Mouse (Mus musculus): Measurements from ENCODE around the gene Trhr2. TPM values are rescaled to one million over a fixed set of nuclear protein-coding genes. Genes with fewer than 3 reads are reported as not detected.

Trhr2 gene
- polyA plus RNA-seq, 1 experiment from 2014 or later, result not detected

DNA sequence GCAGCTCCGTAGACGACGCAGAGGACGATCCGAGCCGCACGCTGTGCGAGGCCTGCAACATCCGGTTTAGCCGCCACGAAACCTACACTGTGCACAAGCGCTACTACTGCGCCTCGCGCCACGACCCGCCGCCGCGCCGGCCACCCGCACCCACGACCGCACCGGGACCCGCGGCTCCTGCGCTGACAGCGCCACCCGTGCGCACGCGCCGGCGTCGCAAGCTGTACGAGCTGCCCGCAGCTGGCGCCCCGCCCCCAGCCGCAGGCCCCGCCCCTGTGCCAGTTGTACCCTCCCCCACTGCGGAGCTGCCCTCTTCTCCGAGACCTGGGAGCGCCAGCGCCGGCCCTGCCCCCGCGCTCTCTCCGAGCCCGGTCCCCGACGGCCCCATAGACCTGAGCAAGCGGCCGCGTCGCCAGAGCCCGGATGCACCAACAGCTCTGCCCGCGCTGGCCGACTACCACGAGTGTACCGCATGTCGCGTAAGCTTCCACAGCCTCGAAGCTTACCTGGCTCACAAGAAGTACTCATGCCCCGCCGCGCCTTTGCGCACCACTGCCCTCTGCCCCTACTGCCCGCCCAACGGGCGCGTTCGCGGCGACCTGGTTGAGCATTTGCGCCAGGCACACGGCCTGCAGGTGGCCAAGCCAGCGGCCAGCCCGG lies 24.2 kb downstream of the Trhr2 start:
- Histone ChIP-seq H3K27ac (no peak overlapping the region), H3K9me3 (no peaks in the 10 kb centered on the region), H3K4me3 (peak overlapping the region; percentile 51), H3K27me3 (replicated peaks) (peaks cover 62% of the 10 kb centered on the region), H3K36me3 (no peaks in the 10 kb centered on the region), H3K4me1 (peaks cover 17% of the 10 kb centered on the region; the same call in 1 of the 2 replicates), H3K9ac (peak overlapping the region; percentile 61), H3K4me2 (replicated peaks) (peak overlapping the region; percentile 94)
- 2% methylated on average over 81 of the region's 81 CpGs for WGBS
- peak; percentile 69 for ATAC-seq (ENCODE audit: low FRiP score, low read depth)

DNA sequence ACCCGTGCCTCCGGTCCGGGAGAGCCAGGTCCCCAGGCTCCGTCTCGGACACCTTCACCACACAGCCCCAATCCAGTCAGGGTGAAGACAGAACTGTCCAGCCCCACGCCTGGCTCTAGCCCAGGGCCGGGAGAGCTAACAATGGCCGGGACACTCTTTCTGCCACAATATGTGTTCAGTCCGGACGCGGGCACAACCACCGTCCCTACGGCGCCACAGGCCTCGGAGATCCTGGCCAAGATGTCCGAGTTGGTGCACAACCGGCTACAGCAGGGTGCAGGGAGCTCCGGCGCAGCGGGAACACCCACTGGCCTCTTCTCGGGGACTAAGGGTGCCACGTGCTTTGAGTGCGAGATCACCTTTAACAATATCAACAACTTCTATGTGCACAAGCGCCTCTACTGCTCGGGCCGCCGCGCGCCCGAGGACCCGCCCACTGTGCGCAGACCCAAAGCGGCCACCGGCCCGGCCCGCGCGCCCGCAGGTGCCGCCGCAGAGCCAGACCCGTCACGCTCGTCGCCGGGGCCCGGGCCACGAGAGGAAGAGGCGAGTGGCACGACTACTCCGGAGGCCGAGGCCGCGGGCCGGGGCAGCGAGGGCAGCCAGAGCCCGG lies 24.8 kb downstream of the Trhr2 start:
- H3K4me1 ChIP-seq, result peaks cover 17% of the 10 kb centered on the region; the same call in 1 of the 2 replicates
- peak overlapping the region; percentile 94 for H3K4me2 ChIP-seq (replicated peaks)
- H3K9me3 ChIP-seq, result no peaks in the 10 kb centered on the region
- peaks cover 61% of the 10 kb centered on the region for H3K27me3 ChIP-seq (replicated peaks)
- H3K9ac ChIP-seq, result peak overlapping the region; percentile 61
- H3K4me3 ChIP-seq, result peak overlapping the region; percentile 51
- peak; percentile 26 for ATAC-seq (ENCODE audit: low FRiP score, low read depth)
- WGBS, result 5% methylated on average over 57 of the region's 57 CpGs
- H3K27ac ChIP-seq, result no peak overlapping the region
- no peaks in the 10 kb centered on the region for H3K36me3 ChIP-seq

DNA sequence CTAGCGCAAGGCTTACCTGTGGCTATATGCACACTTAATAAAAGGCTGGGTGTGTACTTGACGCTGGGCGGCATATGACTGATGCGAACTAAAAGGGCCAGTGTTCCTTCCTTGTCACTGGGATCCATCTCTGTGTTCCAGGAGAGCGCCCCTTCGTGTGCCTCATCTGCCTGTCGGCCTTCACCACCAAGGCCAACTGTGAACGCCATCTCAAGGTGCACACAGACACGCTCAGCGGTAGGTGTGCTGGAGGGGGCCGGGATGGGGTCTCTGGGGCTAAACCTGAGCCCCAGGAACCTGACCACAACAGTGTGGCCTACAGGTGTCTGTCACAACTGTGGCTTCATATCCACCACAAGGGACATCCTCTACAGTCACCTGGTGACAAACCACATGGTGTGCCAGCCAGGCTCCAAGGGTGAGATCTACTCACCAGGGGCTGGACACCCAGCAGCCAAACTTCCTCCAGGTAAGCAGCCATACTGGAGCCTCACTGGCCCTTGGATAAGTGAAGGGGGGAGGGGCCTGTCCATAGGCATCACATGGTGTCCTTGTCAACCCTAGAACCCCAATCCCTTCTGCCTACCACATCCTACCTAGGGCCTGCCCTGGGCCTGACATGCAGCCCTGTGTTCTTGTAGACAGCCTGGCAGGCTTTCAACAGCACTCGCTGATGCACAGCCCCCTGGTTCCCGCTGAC lies 25.6 kb downstream of the Trhr2 start:
- H3K4me1 ChIP-seq, result peaks cover 18% of the 10 kb centered on the region; the same call in 1 of the 2 replicates
- peak overlapping the region; percentile 94 for H3K4me2 ChIP-seq (replicated peaks)
- peak overlapping the region; percentile 51; the same call in 1 of the 2 replicates for H3K4me3 ChIP-seq
- no peaks in the 10 kb centered on the region for H3K9me3 ChIP-seq
- no peak overlapping the region for H3K9ac ChIP-seq
- no peak for ATAC-seq (ENCODE audit: low FRiP score, low read depth)
- WGBS, result 86% methylated on average over 13 of the region's 13 CpGs
- no peak overlapping the region for H3K27ac ChIP-seq
- peaks cover 61% of the 10 kb centered on the region for H3K27me3 ChIP-seq (replicated peaks)
- H3K36me3 ChIP-seq, result no peaks in the 10 kb centered on the region

DNA sequence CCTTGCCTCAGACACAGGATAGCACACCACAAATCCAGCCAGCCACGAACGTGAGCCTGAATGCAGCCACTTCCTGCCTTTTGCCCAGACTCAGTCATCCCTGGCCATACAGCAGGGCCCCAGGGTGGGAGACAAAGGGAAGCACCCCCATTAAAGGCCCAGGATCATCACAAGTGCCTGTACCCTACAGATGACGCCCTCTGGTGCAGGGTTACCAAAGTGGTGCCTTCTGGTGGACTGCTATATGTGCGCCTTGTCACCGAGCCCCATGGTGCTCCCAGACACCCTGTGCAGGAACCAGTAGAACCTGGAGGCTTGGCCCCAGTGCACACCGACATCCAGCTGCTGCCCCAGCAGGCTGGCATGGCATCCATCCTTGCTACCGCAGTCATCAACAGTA lies 27.0 kb downstream of the Trhr2 start:
- ATAC-seq (ENCODE audit: low FRiP score, low read depth), result no peak
- Histone ChIP-seq H3K4me3 (no peak overlapping the region), H3K9ac (no peak overlapping the region), H3K27ac (no peak overlapping the region), H3K27me3 (replicated peaks) (peaks cover 52% of the 10 kb centered on the region), H3K9me3 (no peaks in the 10 kb centered on the region), H3K4me2 (replicated peaks) (no peak overlapping the region), H3K4me1 (peaks cover 20% of the 10 kb centered on the region; the same call in 1 of the 2 replicates), H3K36me3 (no peaks in the 10 kb centered on the region)
- 81% methylated on average over 7 of the region's 7 CpGs for WGBS

DNA sequence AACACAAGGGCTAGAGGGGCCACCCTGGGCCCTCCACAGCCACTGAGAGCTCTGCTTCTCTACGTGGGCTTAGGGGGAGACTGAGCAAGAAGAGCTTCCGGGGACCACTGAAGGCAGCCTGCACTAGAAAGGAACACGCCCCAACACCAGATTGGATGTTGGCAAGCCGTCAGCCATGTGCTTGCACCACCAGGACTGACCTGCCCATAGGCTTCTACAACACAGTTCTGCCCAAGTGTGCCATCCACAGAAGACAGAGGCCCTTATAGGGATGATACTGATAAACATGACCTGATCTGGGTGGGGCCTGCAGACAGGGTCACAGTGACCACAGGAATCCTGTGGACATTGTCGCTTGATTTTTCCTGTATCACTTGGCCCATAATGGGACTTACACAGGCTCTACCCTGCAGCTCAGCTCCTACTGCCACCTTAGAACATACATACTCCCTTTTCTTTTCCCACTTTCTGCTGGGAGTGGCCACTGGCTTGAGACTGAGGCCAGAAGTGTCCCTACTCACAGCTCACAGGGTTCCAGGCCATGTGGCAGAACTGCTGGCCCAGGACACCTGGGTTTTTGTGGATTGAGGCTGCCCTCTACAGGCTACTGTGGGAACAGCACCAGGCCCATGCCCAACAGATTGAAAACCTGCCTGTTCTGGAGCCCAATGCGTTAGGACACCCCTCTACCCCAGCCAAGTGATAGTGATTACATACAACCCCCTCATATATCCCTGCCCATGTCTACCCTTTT lies 27.6 kb downstream of the Trhr2 start:
- Histone ChIP-seq H3K27ac (no peak overlapping the region), H3K4me2 (replicated peaks) (no peak overlapping the region), H3K36me3 (no peaks in the 10 kb centered on the region), H3K9me3 (no peaks in the 10 kb centered on the region), H3K27me3 (replicated peaks) (peaks cover 46% of the 10 kb centered on the region), H3K4me3 (no peak overlapping the region), H3K4me1 (peaks cover 20% of the 10 kb centered on the region; the same call in 1 of the 2 replicates), H3K9ac (no peak overlapping the region)
- WGBS, result 71% methylated on average over 6 of the region's 6 CpGs
- ATAC-seq (ENCODE audit: low FRiP score, low read depth), result no peak

DNA sequence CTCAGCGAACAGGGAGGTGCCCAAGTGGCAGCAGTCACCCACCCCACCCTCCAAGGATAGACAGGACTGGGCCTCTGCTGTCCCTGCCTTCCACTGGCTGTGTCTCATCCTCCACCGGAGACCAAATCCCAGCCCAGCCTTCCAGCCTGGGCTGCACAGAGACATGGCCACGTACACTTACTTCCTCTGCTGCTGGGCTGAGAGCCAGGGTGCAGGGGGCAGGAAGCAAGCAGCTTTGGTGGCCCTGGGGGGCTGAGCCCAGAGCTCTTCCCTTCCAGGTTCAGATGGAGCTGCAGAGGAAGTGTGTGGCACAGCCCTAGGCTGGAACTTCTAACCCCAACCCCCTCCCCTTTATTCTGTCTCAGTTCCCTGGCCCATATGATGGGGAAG lies 29.4 kb downstream of the Trhr2 start:
- Histone ChIP-seq H3K27me3 (replicated peaks) (peaks cover 34% of the 10 kb centered on the region), H3K4me3 (no peak overlapping the region), H3K36me3 (no peaks in the 10 kb centered on the region), H3K9me3 (no peaks in the 10 kb centered on the region), H3K4me2 (replicated peaks) (no peak overlapping the region), H3K27ac (no peak overlapping the region), H3K9ac (no peak overlapping the region), H3K4me1 (peaks cover 12% of the 10 kb centered on the region; the same call in 1 of the 2 replicates)
- no peak for ATAC-seq (ENCODE audit: low FRiP score, low read depth)
- 85% methylated on average over 3 of the region's 3 CpGs for WGBS

DNA sequence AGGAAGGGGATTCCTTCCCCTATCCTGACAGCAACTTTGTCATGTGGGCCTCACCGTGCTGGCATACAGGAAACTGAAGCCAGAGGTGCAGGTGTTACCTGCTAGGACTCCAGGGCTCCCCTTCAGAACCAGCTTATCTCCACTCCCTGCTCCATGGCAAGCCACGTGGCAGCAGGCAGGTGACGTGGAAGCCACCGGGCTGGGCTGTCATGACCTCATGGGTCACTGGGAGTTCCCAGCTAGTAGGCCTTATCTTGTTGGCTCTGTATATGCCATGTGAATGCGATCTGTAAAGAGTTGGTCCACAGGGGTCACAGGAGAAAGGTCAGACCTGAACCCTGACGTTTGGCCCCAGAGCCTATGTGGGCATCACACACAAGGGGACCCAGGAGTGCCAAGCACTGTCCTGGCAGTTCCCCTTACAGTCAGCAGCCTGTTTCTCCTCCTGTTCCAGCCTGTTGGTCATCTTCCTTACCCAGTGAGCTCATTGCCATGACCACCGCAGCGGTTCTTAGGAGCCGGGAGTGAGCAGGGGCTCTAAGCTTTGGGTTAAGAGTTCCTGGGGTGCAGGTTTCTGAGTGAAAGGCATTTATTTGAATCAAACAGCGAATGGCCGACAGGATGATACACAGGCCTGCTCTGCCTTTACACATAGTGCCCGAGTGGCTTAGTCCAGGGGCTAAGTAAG lies 30.0 kb downstream of the Trhr2 start:
- Histone ChIP-seq H3K4me1 (peaks cover 7% of the 10 kb centered on the region; the same call in 1 of the 2 replicates), H3K36me3 (no peaks in the 10 kb centered on the region), H3K27ac (no peak overlapping the region), H3K4me3 (no peak overlapping the region), H3K9ac (peak overlapping the region; percentile 1; the same call in 1 of the 2 replicates), H3K4me2 (replicated peaks) (no peak overlapping the region), H3K9me3 (no peaks in the 10 kb centered on the region), H3K27me3 (replicated peaks) (peaks cover 28% of the 10 kb centered on the region)
- no peak for ATAC-seq (ENCODE audit: low FRiP score, low read depth)
- 77% methylated on average over 12 of the region's 12 CpGs for WGBS

DNA sequence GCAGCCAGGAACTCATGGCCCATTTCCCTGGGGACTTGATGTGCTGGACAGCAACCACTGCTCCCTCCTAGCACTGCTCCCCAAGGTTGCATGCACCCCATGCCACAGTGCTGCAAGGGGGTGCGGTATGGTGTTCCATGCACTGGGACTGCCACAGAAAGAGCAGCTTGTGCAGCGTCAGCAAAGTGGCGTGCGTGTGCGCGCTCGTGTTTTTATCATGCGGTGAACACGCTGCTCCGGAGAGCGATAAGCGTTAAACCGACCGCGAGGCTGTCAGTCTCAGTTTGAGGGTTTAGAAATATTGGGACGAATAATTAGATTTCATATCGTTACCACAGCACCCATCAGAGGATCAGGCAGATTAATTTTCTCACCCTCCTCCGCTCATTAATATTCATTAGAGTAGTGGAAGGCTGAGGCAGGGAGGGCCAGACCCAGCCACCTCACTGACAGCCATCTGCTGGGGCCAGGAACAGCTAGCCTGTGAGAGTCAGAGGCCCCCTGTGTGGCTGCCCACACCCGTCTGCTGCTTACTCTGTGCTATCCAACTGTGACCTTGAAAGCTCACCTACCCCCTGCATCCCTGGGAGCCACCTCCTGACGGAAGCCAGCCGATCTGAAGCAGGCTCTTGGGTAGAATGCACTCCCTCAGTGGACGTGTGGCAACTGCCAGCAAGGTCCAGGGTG lies 30.9 kb downstream of the Trhr2 start:
- no peaks in the 10 kb centered on the region for H3K9me3 ChIP-seq
- WGBS, result 66% methylated on average over 22 of the region's 22 CpGs
- H3K4me1 ChIP-seq, result peaks cover 3% of the 10 kb centered on the region; the same call in 1 of the 2 replicates
- ATAC-seq (ENCODE audit: low FRiP score, low read depth), result no peak
- peaks cover 19% of the 10 kb centered on the region for H3K27me3 ChIP-seq (replicated peaks)
- H3K4me3 ChIP-seq, result no peak overlapping the region
- H3K36me3 ChIP-seq, result no peaks in the 10 kb centered on the region
- no peak overlapping the region for H3K4me2 ChIP-seq (replicated peaks)
- no peak overlapping the region for H3K27ac ChIP-seq
- H3K9ac ChIP-seq, result peak overlapping the region; percentile 1; the same call in 1 of the 2 replicates

DNA sequence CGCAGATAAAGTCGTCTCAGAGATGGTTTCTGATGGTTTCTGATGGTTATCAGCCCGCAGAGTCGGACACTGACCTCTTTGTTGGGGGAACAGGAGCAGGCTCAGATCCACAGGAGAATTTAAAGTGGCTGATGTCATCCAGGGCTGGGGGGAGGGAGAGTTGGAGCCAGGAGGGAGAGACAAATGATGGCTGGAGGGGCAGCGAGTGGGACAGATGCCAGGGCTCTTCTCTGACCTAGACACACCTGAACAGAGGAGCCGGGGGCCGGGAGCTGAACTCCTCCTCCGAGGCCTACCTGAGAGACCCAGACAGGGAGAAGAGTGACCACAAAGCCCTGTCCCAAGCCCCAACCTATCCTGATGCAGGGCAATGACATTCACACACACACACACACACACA lies 31.5 kb downstream of the Trhr2 start:
- Histone ChIP-seq H3K9ac (no peak overlapping the region), H3K4me1 (peaks cover 3% of the 10 kb centered on the region; the same call in 1 of the 2 replicates), H3K9me3 (no peaks in the 10 kb centered on the region), H3K36me3 (no peaks in the 10 kb centered on the region), H3K27me3 (replicated peaks) (peaks cover 13% of the 10 kb centered on the region), H3K4me3 (no peak overlapping the region), H3K27ac (no peak overlapping the region), H3K4me2 (replicated peaks) (no peak overlapping the region)
- no peak for ATAC-seq (ENCODE audit: low FRiP score, low read depth)
- 61% methylated on average over 7 of the region's 8 CpGs for WGBS

DNA sequence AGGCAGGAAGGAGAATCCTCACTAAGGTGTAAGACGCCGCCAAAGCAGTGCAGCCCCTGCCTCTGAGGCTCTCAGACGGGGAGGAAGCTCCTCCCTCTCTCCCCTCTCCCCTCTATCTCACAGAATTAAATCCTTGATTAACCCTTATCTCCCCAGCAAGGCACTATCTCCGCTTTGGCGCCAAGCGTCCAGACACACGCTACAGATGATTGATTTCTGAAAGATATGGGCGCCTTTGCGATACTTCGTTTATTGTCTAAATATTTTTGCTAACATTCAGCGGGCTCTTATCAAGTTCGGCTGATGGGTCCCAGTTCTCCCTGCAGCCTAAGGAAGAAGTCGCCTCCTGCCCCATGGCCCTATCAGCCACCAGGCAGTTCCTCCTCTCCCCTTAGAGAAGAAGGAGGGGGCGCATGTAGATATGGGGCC lies 34.4 kb downstream of the Trhr2 start:
- Histone ChIP-seq H3K27ac (no peak overlapping the region), H3K4me1 (peaks cover 13% of the 10 kb centered on the region), H3K4me3 (no peak overlapping the region), H3K4me2 (replicated peaks) (no peak overlapping the region), H3K36me3 (no peaks in the 10 kb centered on the region), H3K27me3 (replicated peaks) (peaks cover 9% of the 10 kb centered on the region; the same call in 1 of the 2 replicates), H3K9me3 (no peaks in the 10 kb centered on the region), H3K9ac (no peak overlapping the region)
- ATAC-seq (ENCODE audit: low FRiP score, low read depth), result no peak
- WGBS, result 26% methylated on average over 14 of the region's 14 CpGs

DNA sequence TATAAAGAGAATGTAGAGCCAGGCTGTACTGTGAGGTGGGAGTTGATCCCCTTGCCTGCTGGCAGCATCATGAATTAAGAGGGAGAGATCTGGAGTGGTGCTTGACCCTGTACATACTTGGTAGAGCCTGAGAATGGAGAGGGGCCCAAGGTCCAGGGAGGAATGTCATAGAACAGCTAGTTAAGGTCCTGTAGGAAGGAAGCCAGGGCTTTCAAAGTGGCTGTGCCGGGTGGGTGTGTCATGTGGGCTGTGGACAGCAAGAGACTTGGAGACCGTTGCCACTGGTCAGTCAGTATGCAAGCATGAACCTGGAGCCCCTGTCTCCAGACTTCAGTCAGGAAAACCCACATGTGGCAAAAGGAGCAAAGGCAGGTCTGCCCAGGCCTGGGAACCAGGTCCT lies 35.4 kb downstream of the Trhr2 start:
- H3K36me3 ChIP-seq, result no peaks in the 10 kb centered on the region
- WGBS, result 88% methylated on average over 2 of the region's 2 CpGs
- no peaks in the 10 kb centered on the region for H3K9me3 ChIP-seq
- H3K27ac ChIP-seq, result no peak overlapping the region
- ATAC-seq (ENCODE audit: low FRiP score, low read depth), result no peak
- H3K4me3 ChIP-seq, result no peak overlapping the region
- H3K9ac ChIP-seq, result no peak overlapping the region
- H3K4me2 ChIP-seq (replicated peaks), result no peak overlapping the region
- peaks cover 22% of the 10 kb centered on the region for H3K4me1 ChIP-seq
- H3K27me3 ChIP-seq (replicated peaks), result peaks cover 9% of the 10 kb centered on the region; the same call in 1 of the 2 replicates

Data from neural tube, embryonic 12.5 days (tissue).